Mouse (Mus musculus): ENCODE data around the gene Scaper.

DNA sequence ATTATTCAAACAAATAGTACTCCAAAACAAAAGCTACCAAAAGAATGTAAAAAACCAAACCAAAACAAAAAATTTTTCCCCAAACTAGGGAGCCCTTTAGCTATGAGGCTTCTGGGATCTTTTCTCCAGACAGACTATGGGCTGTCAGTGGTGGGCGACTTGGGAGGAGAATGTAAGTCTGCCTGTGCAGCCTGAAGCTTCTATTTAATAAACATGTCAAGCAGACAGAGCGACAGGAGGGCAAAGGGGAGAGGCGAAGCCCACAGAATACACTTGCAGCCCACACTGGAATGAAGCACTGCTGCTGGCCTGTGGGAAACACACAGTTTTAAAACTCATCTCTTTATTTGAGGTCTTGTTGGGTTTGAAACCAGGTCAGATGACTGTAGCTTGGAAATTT lies 356.5 kb downstream of the Scaper start:
- no peak for TF ChIP-seq POLR2A (IDR thresholded peaks at IDR 0.05; ENCODE audit: borderline replicate concordance, extremely low read depth, insufficient read depth, insufficient read length, poor library complexity, severe bottlenecking)
- no peak for TF ChIP-seq CTCF (IDR thresholded peaks at IDR 0.05; ENCODE audit: borderline replicate concordance, extremely low read depth, insufficient read depth, insufficient read length)

Measured in brain, embryonic 14.5 days (tissue).